Comparison of ENCODE assay signal across 21 mouse cellular contexts in genomic region chr17:83074893-83075292, GRCm38 (mm10).
DNase-seq lines count a peak whose midpoint lies in the region; ATAC-seq lines count a peak whose summit lies in the region.
"Had no signal": no experiment of that assay in that cellular context is flagged by ENCODE, and none has a peak within 500 bp of the region (broad histone marks: within the 10 kb centered on the region; RNA-seq: fewer than 3 reads in every experiment).

No protein-coding gene starts in this region.

- 81% methylated on average over 5 of the region's 5 CpGs for WGBS in neural tube, embryonic 11.5 days

- H3K36me3 ChIP-seq in neural tube, embryonic 11.5 days (ENCODE audit: control insufficient read depth, insufficient read depth, low read length), result no peaks in the 10 kb centered on the region
- H3K36me3 ChIP-seq: heart, embryonic 12.5 days; liver, embryonic 15.5 days; midbrain, embryonic 15.5 days; neural tube, embryonic 12.5 days had no signal

- peak; percentile 13 for DNase-seq in neural tube, embryonic 11.5 days (ENCODE audit: low spot score)
- no peak for DNase-seq in neural tube, embryonic 10.5 days (ENCODE audit: extremely low spot score, low spot score)
- peak; percentile 47 for DNase-seq in adrenal gland, postnatal 10 days
- DNase-seq in fibroblast of lung, adult 2 months (ENCODE audit: low read depth), result peak; percentile 74
- DNase-seq in spleen, postnatal 14 days (ENCODE audit: low spot score in 2 of 2), result no peak
- DNase-seq in right cerebral cortex, postnatal 25 days, result no peak
- DNase-seq: cerebellum, adult 9-11 months; embryo, embryonic 11 days; heart, postnatal 4 days; kidney, adult 8-10 months; kidney, postnatal 36 days; layer of hippocampus, adult 9-11 months; thymus, postnatal 4 days had no signal

- no peak overlapping the region for H3K4me3 ChIP-seq in neural tube, embryonic 11.5 days (ENCODE audit: low read depth, low read length)
- H3K4me3 ChIP-seq: forebrain, embryonic 13.5 days; heart, embryonic 12.5 days; liver, embryonic 15.5 days; megakaryocyte, embryonic 14.5 days; midbrain, embryonic 15.5 days; neural tube, embryonic 12.5 days had no signal

- ATAC-seq in neural tube, embryonic 11.5 days (ENCODE audit: insufficient read depth, low FRiP score, low TSS enrichment), result no peak
- no peak for ATAC-seq in inflammation-experienced regulatory T-cells, adult 6 months
- ATAC-seq: activated CD4-positive, CD25-positive, alpha-beta regulatory T cell, adult 4 months; forebrain, embryonic 13.5 days; midbrain, embryonic 15.5 days had no signal

- H3K4me1 ChIP-seq in neural tube, embryonic 11.5 days (ENCODE audit: control insufficient read depth, insufficient read depth, low read length), result peaks cover 9% of the 10 kb centered on the region; the same call in 1 of the 2 replicates
- H3K4me1 ChIP-seq: liver, embryonic 15.5 days had no signal

- H3K9ac ChIP-seq in neural tube, embryonic 11.5 days (ENCODE audit: low read length), result no peak overlapping the region
- H3K9ac ChIP-seq: forebrain, embryonic 13.5 days; heart, embryonic 12.5 days; liver, embryonic 15.5 days; midbrain, embryonic 15.5 days; neural tube, embryonic 12.5 days had no signal

- H3K4me2 ChIP-seq in neural tube, embryonic 11.5 days (ENCODE audit: low read depth), result no peak overlapping the region
- H3K4me2 ChIP-seq: forebrain, embryonic 13.5 days; heart, embryonic 12.5 days; liver, embryonic 15.5 days; midbrain, embryonic 15.5 days; neural tube, embryonic 12.5 days had no signal

- no peak overlapping the region for H3K27ac ChIP-seq in neural tube, embryonic 11.5 days (ENCODE audit: low read depth, low read length)
- H3K27ac ChIP-seq: forebrain, embryonic 13.5 days; liver, embryonic 15.5 days; midbrain, embryonic 15.5 days; neural tube, embryonic 12.5 days had no signal

- H3K9me3 ChIP-seq in neural tube, embryonic 11.5 days (ENCODE audit: control insufficient read depth, low read length), result no peaks in the 10 kb centered on the region
- H3K9me3 ChIP-seq: forebrain, embryonic 13.5 days; liver, embryonic 15.5 days; midbrain, embryonic 15.5 days; neural tube, embryonic 12.5 days had no signal

- H3K27me3 ChIP-seq in neural tube, embryonic 11.5 days (ENCODE audit: control insufficient read depth, insufficient read depth, low read length), result no peaks in the 10 kb centered on the region
- H3K27me3 ChIP-seq: heart, embryonic 12.5 days; liver, embryonic 15.5 days had no signal

Comparison
In these comparisons a context has a peak if more than half of its experiments do, and no peak if none do; other contexts are left out.
1. DNase-seq: peak in neural tube, embryonic 11.5 days (single experiment), adrenal gland, postnatal 10 days (single experiment) and fibroblast of lung, adult 2 months (single experiment); none in neural tube, embryonic 10.5 days (single experiment), spleen, postnatal 14 days (0 of 2) and right cerebral cortex, postnatal 25 days (single experiment).